Mouse (Mus musculus): ENCODE measurements at regions not wholly inside any gene's neighbourhood (a gene's known extent, or its start where the extent isn't known, plus 50 kb on each side); places are given as distances from the start of the nearest gene placed in this dataset.

DNA sequence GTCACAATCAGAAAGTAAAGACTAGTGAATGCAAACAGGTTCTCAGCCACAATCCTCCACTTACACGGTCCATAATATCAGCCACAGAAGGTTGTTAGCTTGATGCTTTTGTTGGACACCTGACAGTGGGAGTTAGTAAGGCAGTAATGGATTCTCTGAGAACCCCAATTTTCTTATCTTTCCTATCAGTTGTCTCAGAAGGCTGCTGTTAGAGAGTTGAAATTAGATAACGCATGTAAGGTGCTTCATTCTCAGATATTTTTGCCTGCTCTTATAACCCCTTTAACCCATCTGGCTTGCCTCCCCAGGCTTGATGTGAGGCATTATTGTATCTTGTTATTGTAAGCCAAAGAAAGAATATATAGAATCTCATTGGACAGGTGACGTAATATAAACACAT lies 63.0 kb upstream of the Ube2e3 start:
- TF ChIP-seq MAFK (IDR thresholded peaks at IDR 0.05; ENCODE audit: insufficient read depth, low read depth, low read length) (no peak), CHD2 (IDR thresholded peaks at IDR 0.05; ENCODE audit: low read depth, low read length) (no peak)
